Mouse (Mus musculus) embryo, embryonic 10.5 days (tissue): ENCODE results near the gene Olfr532.
"Not testable (repeated sequence)": the region's sequence is repeated elsewhere in the genome, so short reads cannot be mapped to it uniquely, and the experiment has no call there.

Source experiments
- DNase-seq: peaks from one replicate; pipeline ENCODE4 v3.0.0-alpha.2; 2015; ENCODE audit warnings: low spot score

The Olfr532 gene

DNA sequence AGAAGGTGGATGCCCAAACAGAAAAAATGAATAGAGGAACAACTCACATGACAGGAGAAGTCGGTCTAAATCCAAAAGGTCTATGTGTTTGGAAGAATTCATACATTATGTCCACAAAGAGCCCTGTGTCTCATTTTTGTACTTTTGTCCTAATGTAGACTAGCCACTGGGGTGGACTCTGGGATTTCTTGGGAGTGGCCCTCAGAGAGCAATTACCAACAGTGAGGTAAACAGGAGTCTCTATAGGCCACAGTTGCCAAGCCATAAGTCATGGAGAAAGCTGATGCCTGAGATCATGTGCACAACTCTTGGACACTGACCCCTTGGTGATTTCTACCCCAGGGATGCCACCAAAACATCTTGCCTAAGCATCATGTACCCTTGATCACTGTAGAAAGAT lies at the start of gene Olfr532:
TSS of gene Olfr532 (minus strand) at position 101 of the 400 bp plus-strand sequence.
- no peak for DNase-seq

DNA sequence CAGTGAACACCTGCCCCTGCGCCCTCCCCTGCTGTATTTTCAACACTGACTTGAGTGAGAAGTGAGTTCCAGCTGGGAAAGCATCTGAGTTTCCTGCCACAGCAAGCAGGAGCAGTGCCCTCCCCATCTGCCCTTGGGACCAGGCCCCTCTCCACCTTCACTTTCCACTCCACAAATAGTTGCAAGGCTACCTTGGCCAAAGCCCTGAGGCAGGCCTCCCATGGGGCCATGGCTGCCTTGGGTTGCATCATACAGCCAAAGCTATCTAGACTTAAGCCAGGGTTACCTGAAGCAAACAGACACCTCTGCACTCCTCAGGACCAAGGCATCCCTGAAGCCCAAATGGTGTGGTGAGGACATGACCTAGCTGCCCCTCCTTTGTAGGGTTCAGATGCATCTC lies 41.6 kb upstream of the Olfr532 start, which contains the start of gene Olfr533:
TSS of gene Olfr533 (plus strand) at position 301 of the 400 bp plus-strand sequence.
- DNase-seq: not testable (repeated sequence)

DNA sequence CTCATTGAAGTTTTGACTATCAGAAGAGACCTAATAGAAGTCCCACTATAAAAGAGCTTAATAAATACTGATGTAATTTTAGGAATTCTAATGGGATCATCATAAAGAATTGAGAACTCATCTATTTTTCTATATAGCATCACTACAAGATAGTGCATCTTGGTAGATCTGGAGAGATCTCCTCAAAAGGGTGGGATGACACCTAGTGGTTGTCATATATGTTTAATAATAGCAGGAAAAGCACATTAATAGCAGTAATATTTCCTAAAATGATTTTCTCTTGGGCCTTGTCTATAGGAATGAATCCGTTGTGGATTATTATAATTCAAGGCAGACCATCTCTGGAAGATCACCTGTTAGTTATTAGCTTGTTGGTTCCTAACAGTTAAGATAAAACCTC lies 21.7 kb upstream of the Olfr532 start:
- no peak for DNase-seq

DNA sequence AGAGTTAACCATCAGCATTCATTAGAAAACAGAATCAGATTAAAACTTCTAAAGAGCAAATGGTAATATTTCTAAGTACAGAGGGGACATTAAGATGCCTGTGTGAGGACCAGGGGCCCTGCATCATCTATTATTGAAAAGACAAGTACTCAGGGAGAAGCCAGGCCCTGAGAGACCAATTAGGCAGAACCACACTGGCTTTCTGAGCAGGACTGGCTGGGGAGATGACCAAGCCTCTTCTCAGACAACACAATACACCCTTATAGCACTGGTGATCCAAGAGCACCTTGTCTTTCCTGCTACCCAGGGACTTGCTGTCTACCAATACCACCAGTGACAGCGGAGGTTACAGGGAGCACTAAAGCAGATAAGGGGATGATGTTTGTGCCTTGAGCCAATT lies 18.6 kb downstream of the Olfr532 start, which contains the start of gene Olfr531:
TSS of gene Olfr531 (minus strand) at position 101 of the 400 bp plus-strand sequence.
- DNase-seq: no peak

DNA sequence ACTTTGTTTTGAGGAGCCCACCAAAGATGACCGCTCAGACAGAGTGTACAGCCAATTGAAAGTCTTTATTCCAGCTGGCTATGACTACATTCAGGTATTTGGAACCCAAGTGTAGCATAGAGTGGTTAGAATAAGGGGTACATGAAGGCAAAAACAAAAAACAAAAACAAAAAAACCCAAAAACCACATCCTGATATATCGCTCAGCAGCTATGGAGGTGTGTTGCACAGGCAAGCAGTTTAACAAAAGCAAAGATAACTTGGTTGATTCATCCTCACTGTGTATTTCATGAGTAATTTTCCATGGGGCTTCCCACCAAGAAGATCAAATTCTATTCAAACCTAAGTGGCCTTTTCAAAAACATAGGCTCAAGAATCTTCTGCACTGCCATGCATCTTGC lies 44.5 kb downstream of the Olfr532 start:
- no peak for DNase-seq

DNA sequence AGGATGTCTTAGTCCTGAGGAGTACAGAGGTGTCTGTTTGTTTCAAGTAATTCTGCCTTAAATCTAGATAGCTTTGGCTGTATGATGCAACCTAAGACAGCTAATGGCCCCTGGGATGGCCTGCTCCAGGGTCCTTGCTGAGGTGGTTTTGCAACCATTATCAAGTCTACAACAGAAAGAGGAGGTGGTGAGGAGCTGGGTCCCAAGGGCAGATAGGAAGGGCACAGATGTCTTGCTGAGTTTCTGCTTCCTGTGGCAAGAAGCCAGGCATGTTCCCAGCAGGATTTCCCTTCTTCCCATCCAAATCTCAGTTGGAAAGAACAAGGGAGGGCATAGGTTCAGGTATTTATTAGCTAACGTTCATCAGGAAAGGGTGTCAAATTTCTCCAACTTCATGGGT lies 45.2 kb downstream of the Olfr532 start, which contains the start of gene Olfr530:
TSS of gene Olfr530 (minus strand) at position 101 of the 400 bp plus-strand sequence.
- DNase-seq: no peak

DNA sequence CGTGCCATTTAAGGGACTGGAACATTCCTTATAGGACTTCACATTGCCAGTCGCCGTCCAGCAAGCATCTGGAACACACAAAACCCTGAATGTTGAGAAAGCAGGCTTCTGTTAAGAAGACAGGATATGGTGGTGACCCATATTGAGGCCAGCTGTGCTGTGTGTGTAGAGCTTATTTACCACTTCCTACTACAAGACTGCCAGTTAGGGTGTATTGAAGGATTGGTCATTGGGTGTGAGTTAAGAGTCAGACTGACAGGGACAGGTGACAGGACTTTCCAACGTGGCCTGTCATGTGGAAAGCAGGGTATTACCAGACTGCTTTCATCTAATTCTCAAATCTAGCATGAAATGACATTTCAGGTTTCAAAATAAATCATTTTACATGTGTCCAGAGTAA lies 47.1 kb downstream of the Olfr532 start:
- DNase-seq: no peak
